Mouse (Mus musculus) layer of hippocampus, adult 2 months (tissue): Measurements from ENCODE around the gene Efcab7. TPM values are rescaled to one million over a fixed set of nuclear protein-coding genes. Genes with fewer than 3 reads are reported as not detected.

ENCODE experiments used
- DNase-seq, 2 experiments: peaks; one replicate each; pipeline ENCODE4 v3.0.0; 2022; ENCODE audit warnings: low spot score in 2 of 2
- H3K27ac ChIP-seq: fragments of 200-600 bp; 2 replicates; pipeline ENCODE4 v1.8.1; 2022
- H3K4me3 ChIP-seq: fragments of 200-600 bp; 2 replicates; pipeline ENCODE4 v1.8.1; 2022; ENCODE audit warnings: mild to moderate bottlenecking
- CTCF ChIP-seq: fragments of 200-600 bp; conservative IDR thresholded peaks from 2 replicates; pipeline ENCODE4 v1.8.1; 2022; ENCODE audit warnings: antibody characterized with exemption, mild to moderate bottlenecking, moderate library complexity
- total RNA-seq, 2 experiments: library from RNA; stranded (reverse); gene quantifications; 2 replicates each; pipeline ENCODE4 v1.2.3; 2021

The Efcab7 gene
- total RNA-seq, 2 experiments from 2014 or later = 11.6 to 12.1 TPM

GRCm38 (mm10) chr4:99930518-99931239, 101.7 kb downstream of the Efcab7 start:
- peak overlapping the region; percentile 97 for H3K27ac ChIP-seq
- H3K4me3 ChIP-seq = peak overlapping the region; percentile 92
- TF ChIP-seq CTCF = no peak
- DNase-seq = no peak

DNA sequence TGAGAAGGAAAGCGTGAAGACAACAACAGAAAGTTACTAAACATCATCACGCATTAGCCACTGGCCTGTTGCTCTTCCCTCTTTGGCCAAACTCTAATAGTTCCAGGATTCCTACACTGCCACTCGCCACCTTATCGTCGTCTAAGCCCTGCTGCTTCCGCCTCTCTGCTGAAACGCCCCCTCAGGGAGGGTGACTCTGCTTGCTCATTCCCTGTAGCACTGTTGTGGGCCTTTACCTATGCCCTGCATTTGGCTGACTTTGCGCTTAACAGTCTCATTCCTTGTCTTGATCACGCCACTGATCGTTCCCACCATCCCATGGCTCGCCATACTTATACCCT, 102.2 kb downstream of the Efcab7 start:
- H3K27ac ChIP-seq = peak overlapping the region; percentile 97; the same call in 1 of the 2 replicates
- H3K4me3 ChIP-seq = peak overlapping the region; percentile 92
- no peak for TF ChIP-seq CTCF
- no peak for DNase-seq

DNA sequence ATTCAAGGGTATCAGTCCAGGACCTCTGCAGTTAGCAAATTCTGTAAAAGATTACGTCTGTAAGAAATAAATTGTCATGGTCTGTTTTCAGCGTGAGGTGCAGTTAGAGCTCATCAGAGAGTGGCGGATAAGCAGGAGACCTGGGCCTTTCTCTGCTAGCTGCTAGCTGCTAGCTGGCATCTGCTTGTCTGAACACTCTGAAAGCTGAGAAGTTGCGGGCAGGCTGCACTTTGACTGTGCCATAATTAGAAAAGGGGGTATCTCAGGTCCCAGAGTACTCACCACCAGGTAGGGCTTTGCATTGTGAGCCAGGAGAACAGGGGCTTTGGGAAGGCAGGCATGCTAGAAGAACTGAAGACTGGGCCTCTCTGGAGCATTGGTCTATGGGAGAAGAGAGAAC, 102.8 kb downstream of the Efcab7 start:
- TF ChIP-seq CTCF = no peak
- H3K27ac ChIP-seq = peak overlapping the region; percentile 97; the same call in 1 of the 2 replicates
- peak overlapping the region; percentile 92; the same call in 1 of the 2 replicates for H3K4me3 ChIP-seq
- DNase-seq = no peak

DNA sequence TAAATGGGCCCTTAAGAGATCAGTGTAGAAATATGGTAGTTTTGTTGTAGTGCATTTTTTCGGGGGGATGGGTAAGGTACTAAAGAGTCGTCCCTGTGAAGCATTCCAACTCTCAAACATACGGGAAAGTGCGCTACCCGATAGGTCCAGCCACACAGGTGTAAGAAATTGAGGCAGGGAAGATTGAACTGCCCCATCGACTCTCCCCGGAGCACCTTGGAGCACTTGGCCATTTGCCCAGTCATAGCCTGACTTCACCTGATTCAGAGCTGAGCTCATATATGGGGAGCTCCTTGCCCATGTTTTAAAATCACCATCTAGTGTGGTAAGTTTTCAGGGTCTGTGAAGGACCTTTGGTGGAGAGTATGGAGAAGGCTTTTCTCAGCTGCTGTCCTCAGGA, 105.9 kb downstream of the Efcab7 start:
- TF ChIP-seq CTCF = no peak
- Histone ChIP-seq H3K27ac (no peak overlapping the region), H3K4me3 (no peak overlapping the region)
- DNase-seq = no peak

DNA sequence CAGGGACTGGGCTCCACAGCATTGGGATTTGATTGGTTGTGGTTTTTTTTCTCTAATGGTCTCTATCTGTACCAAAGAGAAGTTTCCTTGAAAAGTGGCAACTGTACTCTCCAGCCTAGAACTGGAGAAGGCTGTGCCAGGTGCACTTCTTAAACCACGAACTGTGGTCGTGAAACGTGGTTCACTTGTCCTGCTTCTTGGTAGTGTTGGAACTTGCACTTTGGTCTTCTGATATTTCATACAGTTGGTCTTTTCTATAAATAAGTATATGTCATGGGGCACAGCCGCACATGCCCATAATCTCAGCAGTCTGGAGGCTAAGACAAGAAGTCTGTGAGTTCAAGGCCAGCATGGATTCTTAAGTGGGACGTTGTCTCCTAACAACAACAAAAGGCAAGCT, 107.3 kb downstream of the Efcab7 start:
- Histone ChIP-seq H3K4me3 (no peak overlapping the region), H3K27ac (no peak overlapping the region)
- no peak for TF ChIP-seq CTCF
- no peak for DNase-seq

DNA sequence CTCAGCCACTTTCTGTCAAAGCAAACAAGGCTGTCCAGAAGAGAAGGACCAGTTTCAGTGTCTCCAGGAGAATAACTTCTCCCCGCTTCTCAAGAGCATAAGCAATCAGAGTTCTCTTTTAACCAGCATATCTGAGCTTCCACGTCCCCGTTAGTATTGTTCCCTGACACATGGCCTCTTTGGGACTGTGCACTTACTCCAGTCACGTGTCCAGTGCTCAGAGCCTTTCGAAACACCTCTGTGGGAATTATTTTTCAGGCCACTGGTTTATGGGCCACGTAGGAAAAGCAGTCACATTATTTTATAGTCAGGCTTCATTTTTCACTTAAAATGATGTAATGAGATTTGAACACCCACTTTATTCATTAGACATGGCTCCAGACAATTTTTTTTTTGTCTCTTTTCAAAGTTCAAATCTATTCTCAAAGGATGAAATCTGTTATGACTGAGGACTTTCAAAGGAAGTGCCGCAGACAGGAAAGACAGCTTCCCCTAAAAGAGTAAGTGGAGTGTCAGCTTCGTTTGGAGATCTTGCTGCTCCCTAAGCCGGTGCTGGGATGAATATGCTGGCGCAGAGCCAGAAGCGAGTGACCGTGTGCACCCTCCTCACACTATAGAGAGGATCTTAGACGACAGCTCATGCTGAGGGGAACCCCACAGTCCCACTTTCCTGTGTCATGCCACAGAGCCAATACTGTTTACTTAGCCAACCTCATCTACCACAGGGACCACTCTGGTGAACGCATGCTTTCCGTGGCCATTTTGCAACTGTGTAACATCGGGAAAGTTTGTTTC, 110.9 kb downstream of the Efcab7 start:
- no peak for DNase-seq
- no peak overlapping the region for H3K4me3 ChIP-seq
- no peak for TF ChIP-seq CTCF
- no peak overlapping the region for H3K27ac ChIP-seq

- no peak for DNase-seq
- H3K27ac ChIP-seq = no peak overlapping the region
- no peak overlapping the region for H3K4me3 ChIP-seq
- peak; percentile 64 for TF ChIP-seq CTCF
These were observed 112.8 kb downstream of the Efcab7 start for GRCm38 (mm10) chr4:99941655-99942414.

GRCm38 (mm10) chr4:99944606-99945005, 115.6 kb downstream of the Efcab7 start:
- Histone ChIP-seq H3K4me3 (no peak overlapping the region), H3K27ac (no peak overlapping the region)
- DNase-seq = no peak
- no peak for TF ChIP-seq CTCF

GRCm38 (mm10) chr4:99945011-99945410, 116.0 kb downstream of the Efcab7 start:
- no peak overlapping the region for H3K27ac ChIP-seq
- TF ChIP-seq CTCF = no peak
- H3K4me3 ChIP-seq = no peak overlapping the region
- DNase-seq = no peak

DNA sequence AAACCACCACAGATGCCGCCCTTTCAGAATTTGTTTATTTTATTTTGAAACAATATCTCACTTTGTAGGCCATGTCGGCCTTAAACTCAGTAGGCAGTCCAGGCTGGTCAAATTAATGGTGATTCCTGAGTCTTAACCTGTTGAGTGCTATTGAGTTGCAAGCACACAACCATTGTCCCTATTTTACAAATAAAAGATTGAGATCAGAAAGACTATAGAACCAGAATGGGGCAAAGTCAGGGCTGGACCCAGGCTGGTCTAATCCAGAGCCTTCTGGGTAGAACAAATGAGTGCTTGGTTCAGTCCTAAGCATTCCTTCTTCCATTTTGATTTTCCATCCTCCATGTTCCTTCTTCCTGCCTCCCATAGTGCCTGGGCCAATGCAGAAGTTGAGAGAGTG, 117.5 kb downstream of the Efcab7 start:
- no peak overlapping the region for H3K27ac ChIP-seq
- no peak overlapping the region for H3K4me3 ChIP-seq
- no peak for TF ChIP-seq CTCF
- no peak for DNase-seq

DNA sequence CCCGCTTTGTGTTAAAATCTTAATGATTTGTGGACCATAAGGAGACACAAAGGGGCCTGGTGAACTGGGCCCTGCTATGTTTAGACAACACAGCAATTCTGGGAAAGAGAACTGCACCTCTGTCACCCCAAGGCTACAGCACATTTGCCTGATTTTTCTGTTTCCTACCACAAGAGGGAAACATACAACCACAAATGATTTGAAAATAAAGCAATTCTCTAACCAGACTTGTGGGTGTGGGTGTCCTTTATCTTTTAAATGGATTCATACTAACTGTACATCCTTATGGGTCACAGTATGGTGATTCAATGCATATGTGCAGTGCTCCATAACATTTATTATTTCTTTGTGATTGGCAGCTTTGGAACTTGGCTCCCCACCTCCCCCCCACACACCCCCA, 118.2 kb downstream of the Efcab7 start:
- peak; percentile 87 for TF ChIP-seq CTCF
- DNase-seq = peak in 1 of 2 experiments; percentile 41
- Histone ChIP-seq H3K4me3 (no peak overlapping the region), H3K27ac (no peak overlapping the region)

DNA sequence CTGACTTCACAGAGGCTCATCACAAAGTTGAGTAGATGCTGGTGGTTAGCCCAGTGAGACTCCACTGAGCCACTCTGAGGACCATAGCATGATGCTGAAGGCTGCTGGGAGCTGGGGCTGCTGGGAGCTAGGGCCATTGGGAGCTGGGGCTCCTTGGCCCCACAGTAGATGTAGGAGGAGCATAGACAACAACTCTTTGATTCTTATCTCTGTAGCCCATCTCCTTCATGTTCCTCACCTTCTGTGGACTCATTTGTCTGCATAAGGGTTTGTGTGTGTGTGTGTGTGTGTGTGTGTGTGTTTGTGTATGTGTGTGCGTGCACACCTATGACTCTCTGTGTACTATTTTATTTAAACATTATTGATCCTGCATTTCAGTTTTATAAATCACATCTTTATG, 118.9 kb downstream of the Efcab7 start:
- Histone ChIP-seq H3K4me3 (no peak overlapping the region), H3K27ac (no peak overlapping the region)
- DNase-seq = no peak

GRCm38 (mm10) chr4:99953904-99954303, 124.9 kb downstream of the Efcab7 start:
- Histone ChIP-seq H3K4me3 (no peak overlapping the region), H3K27ac (peak overlapping the region; percentile 46; the same call in 1 of the 2 replicates)
- no peak for DNase-seq
- no peak for TF ChIP-seq CTCF

More for the DNA sequence above, 118.9 kb downstream of the Efcab7 start:
- no peak for TF ChIP-seq CTCF
